Comparison of ENCODE assay signal across 11 mouse cellular contexts in genomic region chr8:124066325-124067058, GRCm38 (mm10). TPM values are rescaled to one million over a fixed set of nuclear protein-coding genes. Genes with fewer than 3 reads are reported as not detected.
DNase-seq lines count a peak whose midpoint lies in the region; ATAC-seq and TF ChIP-seq lines count a peak whose summit lies in the region.
"Had no signal": no experiment of that assay in that cellular context is flagged by ENCODE, and none has a peak within 500 bp of the region (broad histone marks: within the 10 kb centered on the region; RNA-seq: fewer than 3 reads in every experiment).

No protein-coding gene starts in this region.

- peak; percentile 11; the same call in 1 of the 2 replicates for TF ChIP-seq CTCF in hindbrain, postnatal 0 days (IDR thresholded peaks at IDR 0.05; ENCODE audit: low read depth)

- no peak overlapping the region for H3K9ac ChIP-seq in hindbrain, postnatal 0 days (replicated peaks; ENCODE audit: low read length)
- no peak overlapping the region for H3K9ac ChIP-seq in hindbrain, embryonic 14.5 days
- no peak overlapping the region for H3K9ac ChIP-seq in limb, embryonic 15.5 days
- H3K9ac ChIP-seq in hindbrain, embryonic 16.5 days (ENCODE audit: low read depth, low read length) = no peak overlapping the region

- no peaks in the 10 kb centered on the region for H3K36me3 ChIP-seq in hindbrain, postnatal 0 days (ENCODE audit: insufficient read depth, low read length)
- no peaks in the 10 kb centered on the region for H3K36me3 ChIP-seq in hindbrain, embryonic 14.5 days (replicated peaks; ENCODE audit: control insufficient read depth, insufficient read depth)
- H3K36me3 ChIP-seq in limb, embryonic 15.5 days = no peaks in the 10 kb centered on the region
- no peaks in the 10 kb centered on the region for H3K36me3 ChIP-seq in hindbrain, embryonic 16.5 days (ENCODE audit: control insufficient read depth, insufficient read depth, low read length)
- H3K36me3 ChIP-seq: hindbrain, embryonic 10.5 days; midbrain, embryonic 10.5 days had no signal

- H3K27ac ChIP-seq in hindbrain, postnatal 0 days = no peak overlapping the region
- no peak overlapping the region for H3K27ac ChIP-seq in hindbrain, embryonic 14.5 days
- peak overlapping the region; percentile 71 for H3K27ac ChIP-seq in limb, embryonic 15.5 days
- no peak overlapping the region for H3K27ac ChIP-seq in hindbrain, embryonic 16.5 days (ENCODE audit: low read depth, low read length)
- H3K27ac ChIP-seq: hindbrain, embryonic 10.5 days; midbrain, embryonic 10.5 days had no signal

- no peaks in the 10 kb centered on the region for H3K27me3 ChIP-seq in hindbrain, postnatal 0 days (ENCODE audit: insufficient read depth, low read length)
- H3K27me3 ChIP-seq in hindbrain, embryonic 14.5 days (ENCODE audit: control insufficient read depth, insufficient read depth, low read length) = no peaks in the 10 kb centered on the region
- no peaks in the 10 kb centered on the region for H3K27me3 ChIP-seq in limb, embryonic 15.5 days
- no peaks in the 10 kb centered on the region for H3K27me3 ChIP-seq in hindbrain, embryonic 16.5 days (replicated peaks; ENCODE audit: control insufficient read depth, insufficient read depth, low read length)
- H3K27me3 ChIP-seq: CH12.LX had no signal

- no peak overlapping the region for H3K4me3 ChIP-seq in hindbrain, postnatal 0 days (ENCODE audit: low read length)
- no peak overlapping the region for H3K4me3 ChIP-seq in hindbrain, embryonic 14.5 days (replicated peaks; ENCODE audit: low read length)
- H3K4me3 ChIP-seq in limb, embryonic 15.5 days = no peak overlapping the region
- no peak overlapping the region for H3K4me3 ChIP-seq in hindbrain, embryonic 16.5 days (ENCODE audit: low read length)
- H3K4me3 ChIP-seq: hindbrain, embryonic 10.5 days; midbrain, embryonic 10.5 days had no signal

- H3K4me1 ChIP-seq in hindbrain, postnatal 0 days (ENCODE audit: insufficient read depth, low read length) = peaks cover 15% of the 10 kb centered on the region
- H3K4me1 ChIP-seq in hindbrain, embryonic 14.5 days (replicated peaks; ENCODE audit: control insufficient read depth, insufficient read depth, low read length) = peaks cover 19% of the 10 kb centered on the region
- H3K4me1 ChIP-seq in limb, embryonic 15.5 days = peaks cover 14% of the 10 kb centered on the region
- H3K4me1 ChIP-seq in hindbrain, embryonic 16.5 days (ENCODE audit: control insufficient read depth, insufficient read depth, low read depth, low read length) = peaks cover 19% of the 10 kb centered on the region

- no peak for ATAC-seq in hindbrain, postnatal 0 days
- no peak for ATAC-seq in hindbrain, embryonic 14.5 days (ENCODE audit: low FRiP score)
- peak; percentile 80 for ATAC-seq in limb, embryonic 15.5 days (ENCODE audit: insufficient number of reproducible peaks, low FRiP score, low TSS enrichment, low read depth)
- no peak for ATAC-seq in cerebellum, adult (ENCODE audit: insufficient number of reproducible peaks, low FRiP score, low TSS enrichment)
- no peak for ATAC-seq in hindbrain, embryonic 16.5 days

- H3K4me2 ChIP-seq in hindbrain, postnatal 0 days (ENCODE audit: low read depth, low read length) = no peak overlapping the region
- H3K4me2 ChIP-seq in hindbrain, embryonic 14.5 days (replicated peaks) = no peak overlapping the region
- H3K4me2 ChIP-seq in limb, embryonic 15.5 days = no peak overlapping the region
- H3K4me2 ChIP-seq in hindbrain, embryonic 16.5 days (ENCODE audit: low read length) = no peak overlapping the region

- H3K9me3 ChIP-seq in hindbrain, postnatal 0 days (ENCODE audit: low read length) = no peaks in the 10 kb centered on the region
- H3K9me3 ChIP-seq in hindbrain, embryonic 14.5 days (ENCODE audit: control insufficient read depth, low read length) = no peaks in the 10 kb centered on the region
- H3K9me3 ChIP-seq in limb, embryonic 15.5 days = no peaks in the 10 kb centered on the region
- no peaks in the 10 kb centered on the region for H3K9me3 ChIP-seq in hindbrain, embryonic 16.5 days (ENCODE audit: control insufficient read depth, low read length)
- H3K9me3 ChIP-seq: hindbrain, embryonic 10.5 days; midbrain, embryonic 10.5 days had no signal

- no peak for DNase-seq in hindbrain, postnatal 0 days (ENCODE audit: low spot score)
- DNase-seq in hindbrain, embryonic 14.5 days (ENCODE audit: low spot score) = no peak
- DNase-seq in heart, adult 8-10 months (ENCODE audit: low spot score) = peak; percentile 82
- DNase-seq in thymus, postnatal 10 days (ENCODE audit: low spot score in 2 of 2) = peak; percentile 36 to 44
- DNase-seq in cerebellum, postnatal 25 days = no peak

- WGBS in hindbrain, postnatal 0 days = 55% methylated on average over 4 of the region's 4 CpGs
- 80% methylated on average over 4 of the region's 4 CpGs for WGBS in hindbrain, embryonic 14.5 days
- 39% methylated on average over 4 of the region's 4 CpGs for WGBS in limb, embryonic 15.5 days
- 78% methylated on average over 4 of the region's 4 CpGs for WGBS in hindbrain, embryonic 16.5 days

RNA-seq across cellular contexts. Expression of gene Urb2, which starts 45.2 kb away (rescaled TPM):
- total RNA-seq in hindbrain, postnatal 0 days (2014; rRNA removed) = 9.7 and 13.5 TPM in 2 replicates
- polyA plus RNA-seq in hindbrain, postnatal 0 days (2015; fragmentation: Nextera tagmentation; extraction: Ambion mirVana) = 1.5 and 1.7 TPM in 2 replicates
- 4.9 and 5.5 TPM in 2 replicates for polyA plus RNA-seq in hindbrain, embryonic 14.5 days (2014; fragmentation: Nextera tagmentation; extraction: Ambion mirVana)
- total RNA-seq in heart, adult 8-10 months (2022) = 1 to 10 TPM; 4.9 to 7.2 (median 6.5) TPM
- 4.7 and 5.0 TPM in 2 replicates for polyA plus RNA-seq in limb, embryonic 15.5 days (2015; fragmentation: Nextera tagmentation; extraction: Ambion mirVana)
- 2.6 and 4.7 TPM in 2 replicates for polyA plus RNA-seq in hindbrain, embryonic 16.5 days (2015; fragmentation: Nextera tagmentation; extraction: Ambion mirVana)

RNA-seq across cellular contexts. Expression of gene Taf5l, which starts 45.3 kb away (rescaled TPM):
- total RNA-seq in hindbrain, postnatal 0 days (2014; rRNA removed) = 37.3 and 42.0 TPM in 2 replicates
- 20.6 and 21.7 TPM in 2 replicates for polyA plus RNA-seq in hindbrain, postnatal 0 days (2015; fragmentation: Nextera tagmentation; extraction: Ambion mirVana)
- 24.2 and 25.7 TPM in 2 replicates for polyA plus RNA-seq in hindbrain, embryonic 14.5 days (2014; fragmentation: Nextera tagmentation; extraction: Ambion mirVana)
- 10 to 100 TPM; 14.1 to 15.2 (median 14.5) TPM for total RNA-seq in heart, adult 8-10 months (2022)
- polyA plus RNA-seq in limb, embryonic 15.5 days (2015; fragmentation: Nextera tagmentation; extraction: Ambion mirVana) = 30.1 and 34.4 TPM in 2 replicates
- polyA plus RNA-seq in hindbrain, embryonic 16.5 days (2015; fragmentation: Nextera tagmentation; extraction: Ambion mirVana) = 18.6 and 20.7 TPM in 2 replicates

Comparison
In these comparisons a context has a peak if more than half of its experiments do, and no peak if none do; other contexts are left out.
1. DNase-seq: peak in heart, adult 8-10 months (single experiment) and thymus, postnatal 10 days (2 of 2); none in hindbrain, postnatal 0 days (single experiment), hindbrain, embryonic 14.5 days (single experiment) and cerebellum, postnatal 25 days (0 of 2).